Mouse (Mus musculus) neural tube, embryonic 11.5 days (tissue): ENCODE measurements at regions not wholly inside any gene's neighbourhood (a gene's known extent, or its start where the extent isn't known, plus 50 kb on each side); places are given as distances from the start of the nearest gene placed in this dataset.

ENCODE experiments used
- ATAC-seq: fragments of 200-750 bp; cut with Nextera tagmentation; 2 replicates; pipeline ENCODE4 v1.8.0; 2017; ENCODE audit warnings: moderate number of reproducible peaks, mild to moderate bottlenecking, moderate TSS enrichment, moderate library complexity; ENCODE audit not compliant: insufficient read depth, low FRiP score, low TSS enrichment
- DNase-seq: peaks from one replicate; pipeline ENCODE4 v3.0.0-alpha.2; 2015; ENCODE audit warnings: low spot score
- H3K27ac ChIP-seq: fragments of 300-500 bp; sonication (generic); 2 replicates; pipeline ENCODE4 v1.5.1; 2014; ENCODE audit warnings: low read depth, mild to moderate bottlenecking, low read length
- H3K27me3 ChIP-seq: fragments of 300-500 bp; sonication (generic); 2 replicates; pipeline ENCODE4 v1.6.1; 2014; ENCODE audit warnings: mild to moderate bottlenecking, low read length, mixed read lengths; ENCODE audit not compliant: control insufficient read depth, insufficient read depth
- H3K36me3 ChIP-seq: fragments of 300-500 bp; sonication (generic); 2 replicates; pipeline ENCODE4 v1.6.1; 2014; ENCODE audit warnings: mild to moderate bottlenecking, low read length, moderate library complexity, mixed read lengths; ENCODE audit not compliant: control insufficient read depth, insufficient read depth
- H3K4me1 ChIP-seq: fragments of 300-500 bp; sonication (generic); 2 replicates; pipeline ENCODE4 v1.6.1; 2014; ENCODE audit warnings: low read length, mixed read lengths; ENCODE audit not compliant: control insufficient read depth, insufficient read depth
- H3K4me2 ChIP-seq: fragments of 300-500 bp; sonication (generic); 2 replicates; pipeline ENCODE4 v1.6.1; 2014; ENCODE audit warnings: low read depth, mild to moderate bottlenecking, moderate library complexity
- H3K4me3 ChIP-seq: fragments of 300-500 bp; sonication (generic); 2 replicates; pipeline ENCODE4 v1.5.1; 2014; ENCODE audit warnings: low read depth, low read length
- H3K9ac ChIP-seq: fragments of 300-500 bp; sonication (generic); 2 replicates; pipeline ENCODE4 v1.6.1; 2014; ENCODE audit warnings: mild to moderate bottlenecking, low read length
- H3K9me3 ChIP-seq: fragments of 300-500 bp; sonication (generic); 2 replicates; pipeline ENCODE4 v1.6.1; 2016; ENCODE audit warnings: low read length; ENCODE audit not compliant: control insufficient read depth
- WGBS: fragments of 180-500 bp; shearing (Covaris S2); extraction: QIAGEN DNeasy Blood & Tissue Kit; methylation state at CpG from one replicate; pipeline ENCODE4 v1.1.7; 2014; 5-methylcytosine and 5-hydroxymethylcytosine counted together

DNA sequence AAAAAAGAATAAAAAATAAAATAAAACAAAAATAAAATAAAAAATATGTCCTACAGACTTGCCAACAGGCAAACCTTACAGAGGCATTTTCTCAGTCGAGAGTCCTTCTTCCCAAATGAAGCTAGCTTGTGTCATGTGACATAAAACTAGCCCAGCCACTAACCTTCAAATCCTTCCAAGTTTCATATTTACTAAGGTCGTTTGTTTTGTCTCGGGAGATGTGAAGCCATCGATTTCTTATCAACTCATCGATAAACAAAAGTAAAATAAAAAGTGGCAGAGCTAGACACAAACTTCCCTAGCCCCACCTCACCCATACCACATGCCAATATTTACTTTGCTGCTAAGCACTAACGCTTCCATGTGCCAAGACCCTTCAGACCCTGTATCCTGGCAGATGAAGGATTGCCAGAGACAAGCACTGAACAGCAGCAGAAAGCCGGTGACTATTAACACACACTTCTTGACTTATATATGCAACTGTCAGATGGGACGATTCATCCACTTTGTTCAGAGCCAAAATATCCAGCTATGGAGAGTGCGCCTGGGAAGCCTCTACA is 79.9 kb upstream of the Klf9 start:
- WGBS = 85% methylated on average over 9 of the region's 9 CpGs
- ATAC-seq = no peak
- H3K27me3 ChIP-seq = no peaks in the 10 kb centered on the region

DNA sequence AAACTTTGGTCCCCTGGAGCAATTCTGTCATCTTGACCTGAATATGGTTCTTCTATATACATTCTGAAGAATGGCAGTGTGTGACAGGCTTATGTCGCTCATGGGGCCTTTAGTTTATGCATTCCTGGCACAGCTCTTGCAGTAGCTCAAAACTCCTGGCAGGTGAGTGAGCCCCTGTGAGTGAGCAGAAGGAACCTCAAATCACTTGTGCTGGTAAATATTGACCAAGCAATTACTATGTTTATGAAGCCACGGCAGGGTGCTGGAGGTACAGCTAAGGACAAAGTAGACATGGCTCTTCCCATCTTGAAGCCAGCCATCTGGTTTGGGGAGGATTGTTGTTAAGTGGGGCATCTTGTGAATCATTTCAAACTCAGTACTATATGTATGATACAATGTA is 79.1 kb upstream of the Klf9 start:
- no peaks in the 10 kb centered on the region for H3K4me1 ChIP-seq
- WGBS = 78% methylated on average over 2 of the region's 2 CpGs
- H3K9ac ChIP-seq = no peak overlapping the region
- no peaks in the 10 kb centered on the region for H3K27me3 ChIP-seq
- H3K36me3 ChIP-seq = no peaks in the 10 kb centered on the region
- no peaks in the 10 kb centered on the region for H3K9me3 ChIP-seq
- DNase-seq (no peak), ATAC-seq (no peak)
- no peak overlapping the region for H3K27ac ChIP-seq
- no peak overlapping the region for H3K4me2 ChIP-seq
- no peak overlapping the region for H3K4me3 ChIP-seq

More for the DNA sequence above, 79.9 kb upstream of the Klf9 start:
- Histone ChIP-seq H3K4me2 (no peak overlapping the region), H3K9ac (no peak overlapping the region), H3K36me3 (no peaks in the 10 kb centered on the region), H3K4me1 (no peaks in the 10 kb centered on the region), H3K27ac (no peak overlapping the region), H3K4me3 (no peak overlapping the region), H3K9me3 (no peaks in the 10 kb centered on the region)
- no peak for DNase-seq

DNA sequence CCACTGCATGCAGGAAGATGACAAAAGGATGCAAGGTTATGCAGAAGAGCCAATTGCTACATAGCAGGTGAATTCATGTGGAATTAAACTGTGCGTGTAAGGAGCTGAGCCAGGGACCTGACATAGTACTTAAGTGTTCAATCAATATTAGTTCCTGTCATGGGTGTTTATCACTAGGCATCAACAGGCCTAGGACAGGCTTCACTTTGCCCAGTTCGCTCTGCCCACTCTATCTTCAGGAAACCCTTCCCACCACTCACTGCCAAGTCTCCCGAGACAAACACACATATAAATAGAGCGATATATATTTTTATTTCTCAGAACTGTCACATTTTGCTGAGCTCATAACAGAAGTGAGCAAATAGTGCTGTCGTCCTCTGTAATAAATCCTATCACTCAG is 78.2 kb upstream of the Klf9 start:
- Histone ChIP-seq H3K4me1 (no peaks in the 10 kb centered on the region), H3K27me3 (no peaks in the 10 kb centered on the region), H3K4me3 (no peak overlapping the region), H3K9ac (no peak overlapping the region), H3K9me3 (no peaks in the 10 kb centered on the region), H3K36me3 (no peaks in the 10 kb centered on the region), H3K27ac (no peak overlapping the region), H3K4me2 (no peak overlapping the region)
- ATAC-seq (no peak), DNase-seq (no peak)
- WGBS = 88% methylated on average over 5 of the region's 5 CpGs

DNA sequence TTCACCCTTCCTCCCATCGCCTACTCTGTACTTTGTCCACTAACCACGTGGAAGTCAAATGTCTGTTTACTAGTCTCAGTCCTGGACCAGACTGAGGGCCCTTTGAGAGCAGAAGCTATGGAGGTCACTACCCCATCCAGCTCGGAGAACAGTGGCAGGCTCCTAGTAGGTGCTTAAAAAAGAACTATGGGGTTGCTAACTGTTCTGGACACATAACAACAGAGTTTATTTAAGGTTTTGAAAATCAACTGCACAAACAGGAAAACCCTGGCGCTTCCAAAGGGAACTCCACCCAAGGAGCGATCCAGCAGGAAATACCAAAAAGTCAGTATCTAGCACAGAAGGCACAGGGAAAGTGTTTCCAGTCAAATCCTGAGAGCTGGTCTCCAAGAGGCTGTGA is 75.5 kb upstream of the Klf9 start:
- Histone ChIP-seq H3K4me3 (no peak overlapping the region), H3K36me3 (no peaks in the 10 kb centered on the region), H3K4me2 (no peak overlapping the region), H3K27ac (no peak overlapping the region), H3K4me1 (no peaks in the 10 kb centered on the region), H3K27me3 (no peaks in the 10 kb centered on the region), H3K9me3 (no peaks in the 10 kb centered on the region), H3K9ac (no peak overlapping the region)
- no peak for ATAC-seq
- 79% methylated on average over 5 of the region's 5 CpGs for WGBS
- no peak for DNase-seq

DNA sequence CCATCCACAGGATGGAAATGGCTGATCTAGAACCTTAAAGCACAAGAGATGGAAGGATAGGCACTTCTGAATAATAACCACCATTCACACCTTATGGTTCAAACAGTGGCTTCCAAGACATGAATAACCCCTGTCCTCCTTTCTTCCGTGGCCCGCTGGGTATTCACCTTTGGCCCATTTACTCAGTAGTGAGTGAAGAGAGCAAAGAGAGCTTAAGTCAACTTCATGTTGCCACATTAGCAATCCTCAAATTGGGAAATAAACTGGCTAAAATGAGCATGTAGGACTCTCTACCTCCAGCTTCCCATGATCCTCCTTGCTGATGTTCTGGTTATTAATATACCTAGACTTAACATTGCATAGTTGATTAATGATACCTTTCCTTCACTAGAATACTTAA is 74.3 kb upstream of the Klf9 start:
- no peaks in the 10 kb centered on the region for H3K4me1 ChIP-seq
- H3K27me3 ChIP-seq = no peaks in the 10 kb centered on the region
- H3K9me3 ChIP-seq = no peaks in the 10 kb centered on the region
- no peaks in the 10 kb centered on the region for H3K36me3 ChIP-seq
- ATAC-seq = no peak
- H3K4me3 ChIP-seq = no peak overlapping the region
- H3K27ac ChIP-seq = no peak overlapping the region
- no peak overlapping the region for H3K9ac ChIP-seq
- no peak overlapping the region for H3K4me2 ChIP-seq
- no peak for DNase-seq
- WGBS = 96% methylated on average over 2 of the region's 2 CpGs

DNA sequence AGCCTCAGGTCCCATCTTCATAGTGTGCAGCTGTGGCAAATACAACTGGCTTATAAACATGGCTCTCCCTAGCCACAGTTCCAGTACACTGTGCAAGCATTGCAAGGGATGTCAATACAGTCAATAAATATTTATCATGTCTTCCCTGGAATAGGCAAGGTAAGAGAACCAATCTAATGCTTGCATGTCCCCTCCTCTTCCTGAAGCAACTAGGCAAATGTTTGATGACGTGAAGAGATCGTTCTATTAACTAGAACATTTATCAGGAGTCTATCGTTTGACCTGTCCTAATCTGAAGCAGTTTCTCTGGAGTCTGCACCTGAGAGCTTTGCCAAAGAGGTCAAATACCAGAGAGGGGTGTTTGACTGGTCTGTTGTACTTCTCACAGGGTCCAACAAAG is 72.4 kb upstream of the Klf9 start:
- Histone ChIP-seq H3K9me3 (no peaks in the 10 kb centered on the region), H3K9ac (no peak overlapping the region), H3K36me3 (no peaks in the 10 kb centered on the region), H3K4me1 (no peaks in the 10 kb centered on the region), H3K4me3 (no peak overlapping the region), H3K4me2 (no peak overlapping the region), H3K27me3 (no peaks in the 10 kb centered on the region), H3K27ac (no peak overlapping the region)
- 85% methylated on average over 3 of the region's 3 CpGs for WGBS
- DNase-seq = no peak
- no peak for ATAC-seq

DNA sequence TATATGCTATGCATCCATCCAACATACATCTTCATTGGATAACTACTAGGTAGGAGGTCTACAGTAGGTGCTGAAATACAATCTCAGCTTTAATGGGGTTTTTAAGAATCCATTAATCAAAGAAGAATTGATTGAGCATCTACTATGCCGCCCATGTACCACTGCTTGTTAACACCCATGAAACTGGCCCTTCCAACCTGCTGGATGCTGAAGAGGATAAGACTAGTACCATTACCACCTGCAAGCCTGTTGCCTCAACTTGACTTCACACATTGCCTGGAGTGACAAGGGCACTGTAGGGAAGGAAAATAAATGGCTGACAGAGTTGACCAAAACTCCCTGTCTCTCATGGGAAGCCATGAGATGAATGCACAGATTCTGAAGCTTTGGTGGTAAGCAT is 71.4 kb upstream of the Klf9 start:
- Histone ChIP-seq H3K4me2 (no peak overlapping the region), H3K4me3 (no peak overlapping the region), H3K9me3 (no peaks in the 10 kb centered on the region), H3K9ac (no peak overlapping the region), H3K36me3 (no peaks in the 10 kb centered on the region), H3K4me1 (no peaks in the 10 kb centered on the region), H3K27ac (no peak overlapping the region), H3K27me3 (no peaks in the 10 kb centered on the region)
- WGBS = 89% methylated on average over 1 of the region's 1 CpGs
- DNase-seq (no peak), ATAC-seq (no peak)

DNA sequence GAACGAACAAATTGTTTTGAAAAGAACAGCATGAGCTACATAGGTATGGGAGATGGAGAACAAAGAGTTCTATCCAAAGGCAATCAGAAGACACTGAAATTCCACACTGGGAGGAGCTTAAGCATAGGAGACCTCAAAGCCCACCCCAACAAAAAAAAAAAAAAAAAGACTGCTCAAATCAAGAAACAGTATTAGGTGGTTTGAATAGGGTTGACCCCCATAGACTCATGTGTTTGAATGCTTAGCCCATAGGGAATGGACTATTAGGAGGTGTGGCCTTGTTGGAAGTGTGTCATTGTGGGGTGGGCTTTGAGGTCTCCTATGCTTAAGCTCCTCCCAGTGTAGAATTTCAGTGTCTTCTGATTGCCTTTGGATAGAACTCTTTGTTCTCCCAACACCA is 70.0 kb upstream of the Klf9 start:
- DNase-seq = no peak
- Histone ChIP-seq H3K27me3 (no peaks in the 10 kb centered on the region), H3K27ac (no peak overlapping the region), H3K9me3 (no peaks in the 10 kb centered on the region), H3K4me3 (no peak overlapping the region), H3K36me3 (no peaks in the 10 kb centered on the region), H3K4me2 (no peak overlapping the region), H3K9ac (no peak overlapping the region), H3K4me1 (no peaks in the 10 kb centered on the region)
- 100% methylated on average over 1 of the region's 1 CpGs for WGBS
- ATAC-seq = no peak

DNA sequence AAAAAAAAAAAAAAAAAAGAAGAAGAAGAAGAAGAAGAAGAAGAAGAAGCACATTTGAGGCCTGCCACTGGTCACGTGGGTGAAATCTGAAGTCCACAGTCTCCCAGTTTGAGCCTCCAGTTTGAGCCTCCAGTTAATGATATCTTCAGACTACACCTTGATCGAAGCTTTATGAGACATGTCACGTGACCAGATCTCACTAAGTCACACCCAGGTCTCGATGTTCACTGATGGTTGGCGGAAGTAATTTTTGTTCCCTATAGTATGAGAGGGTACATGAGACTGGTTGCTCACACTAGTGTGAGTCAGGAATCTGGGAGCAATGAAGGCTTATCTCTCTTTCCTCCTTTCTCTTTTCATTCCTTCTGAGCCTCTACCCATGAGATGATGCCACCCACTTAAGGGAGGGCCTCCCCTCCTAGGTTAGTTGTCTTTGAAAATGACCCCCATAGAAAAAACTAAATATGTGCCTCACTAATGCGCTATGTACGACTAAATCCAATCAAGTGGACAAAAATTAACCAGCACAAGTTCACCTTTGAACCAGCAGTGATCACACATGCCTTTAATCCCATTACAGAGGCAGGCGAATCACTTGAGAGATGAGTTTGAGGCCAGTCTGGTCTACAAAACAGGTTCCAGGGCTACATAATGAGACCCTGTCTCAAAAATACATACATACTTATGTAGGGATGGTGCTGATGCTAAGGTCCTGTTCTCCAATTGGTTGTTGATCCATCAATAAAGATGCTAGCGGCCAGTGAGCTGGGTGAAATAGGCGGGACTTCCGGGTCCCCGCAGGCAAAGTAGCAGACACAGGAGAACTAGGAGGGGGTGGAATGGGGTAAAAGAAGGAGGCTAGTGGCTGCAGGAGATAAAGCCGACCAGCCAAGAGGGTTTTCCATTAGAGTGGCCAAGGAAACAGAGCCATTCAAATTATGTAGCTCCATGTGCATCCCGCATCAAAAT is 66.1 kb upstream of the Klf9 start:
- Histone ChIP-seq H3K36me3 (no peaks in the 10 kb centered on the region), H3K27me3 (no peaks in the 10 kb centered on the region), H3K4me2 (no peak overlapping the region), H3K27ac (no peak overlapping the region), H3K4me1 (no peaks in the 10 kb centered on the region), H3K9ac (no peak overlapping the region), H3K9me3 (no peaks in the 10 kb centered on the region), H3K4me3 (no peak overlapping the region)
- 86% methylated on average over 14 of the region's 14 CpGs for WGBS
- ATAC-seq (no peak), DNase-seq (no peak)
